Mouse (Mus musculus) embryonic fibroblast, embryonic 13.5 days (primary cell): ENCODE data around the gene Man2b2.

Experiments
- CTCF ChIP-seq: IDR thresholded peaks from 2 replicates; pipeline ENCODE4 v1.5.1; 2011; ENCODE audit warnings: mild to moderate bottlenecking, control low read depth, low read length, moderate library complexity, borderline replicate concordance; ENCODE audit not compliant: insufficient read depth
- POLR2A ChIP-seq: IDR thresholded peaks from 2 replicates; pipeline ENCODE4 v1.6.1; 2011; ENCODE audit warnings: low read depth, mild to moderate bottlenecking, control low read depth, low read length, moderate library complexity

DNA sequence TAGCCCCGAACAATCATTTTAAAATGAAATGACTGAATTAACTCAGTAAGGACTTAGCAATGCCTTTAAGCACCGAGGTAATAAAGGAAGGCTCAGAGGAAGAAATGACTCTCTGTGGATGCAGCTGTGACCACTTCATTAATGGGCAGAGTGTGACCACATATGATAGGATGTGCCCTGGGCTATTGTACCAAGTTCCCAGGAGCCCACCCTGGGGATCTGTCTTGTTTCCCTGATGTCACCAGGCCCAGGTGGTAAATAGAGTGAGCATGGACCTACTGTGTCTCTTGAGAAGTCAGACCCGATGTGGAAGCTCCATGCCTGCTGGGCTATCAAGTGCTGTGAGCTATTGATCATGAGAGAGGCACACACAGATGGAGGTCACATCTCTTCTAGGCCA lies 24.7 kb upstream of the Man2b2 start:
- no peak for TF ChIP-seq POLR2A
- TF ChIP-seq CTCF, result no peak
